Mouse (Mus musculus) embryonic stem cell, embryonic (primary cell): ENCODE results near the gene Arhgap24.
"Not testable (repeated sequence)": the region's sequence is repeated elsewhere in the genome, so short reads cannot be mapped to it uniquely, and the experiment has no call there.

Experiments
- CTCF ChIA-PET, 4 experiments: fragments of 300-600 bp in 2 of 4; fragments of 350-600 bp in 2 of 4; sonication (Branson Sonifier 250); formaldehyde crosslinking; loops; one replicate each; lab custom pipeline; 2022; ENCODE audit warnings: inconsistent platforms in 2 of 4; lab: Charles Lee
- POLR2A ChIA-PET, 4 experiments: fragments of 300-600 bp in 2 of 4; fragments of 350-600 bp in 2 of 4; sonication (Branson Sonifier 250); formaldehyde crosslinking; loops; one replicate each; lab custom pipeline; 2022; ENCODE audit warnings: antibody characterized with exemption in 4 of 4, inconsistent platforms in 1 of 4; lab: Charles Lee

Arhgap24 gene

DNA sequence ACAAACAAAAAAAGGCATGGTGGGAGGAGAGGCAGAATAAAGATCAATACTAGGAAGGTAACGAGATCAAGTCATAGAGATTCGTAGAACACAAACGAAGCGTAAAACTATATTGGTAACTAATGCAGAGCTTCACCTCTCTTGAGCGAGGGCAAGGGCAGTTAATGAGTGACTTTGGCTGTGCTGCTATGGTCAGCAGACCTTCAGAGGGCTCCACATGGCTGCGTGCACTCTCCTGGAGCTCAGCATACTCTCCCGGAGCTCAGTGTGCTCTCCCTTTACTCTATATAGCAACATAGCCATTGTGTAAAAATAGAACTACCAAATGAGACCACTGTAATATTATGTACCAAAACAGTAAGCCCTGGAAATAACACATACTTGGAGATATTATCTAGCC is 336.4 kb downstream of the Arhgap24 start:
- CTCF ChIA-PET, result interaction anchor here in 1 of 4 experiments (0.6 kb wide), 1 partner anchor 1233 kb away, joined by 3 read pairs; no protein-coding TSS in a partner anchor
- POLR2A ChIA-PET, result no interaction called here

DNA sequence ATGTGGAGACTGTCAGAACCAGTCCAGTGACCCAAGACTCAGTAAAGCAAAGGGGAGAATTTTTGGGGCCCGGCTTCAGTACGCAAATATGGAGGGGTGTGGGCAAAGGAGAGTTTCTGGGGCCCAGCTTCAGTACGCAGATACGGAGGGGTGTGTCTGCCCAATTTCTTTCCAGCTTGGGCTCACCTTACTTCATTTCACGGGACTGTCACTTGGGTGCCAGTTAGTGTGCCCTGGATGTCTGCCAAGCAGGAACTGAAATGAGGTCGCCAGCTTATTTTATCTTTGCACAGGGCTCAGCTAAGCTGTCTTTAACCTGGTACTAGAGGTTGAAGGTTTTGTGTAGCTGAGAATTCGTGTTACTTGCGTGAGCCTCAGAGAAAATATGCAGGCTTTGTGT is 344.3 kb downstream of the Arhgap24 start:
- POLR2A ChIA-PET, result no interaction called here

GRCm38 (mm10) chr5:102839071-102839470 is 357.9 kb downstream of the Arhgap24 start:
- POLR2A ChIA-PET, result no interaction called here

More for the DNA sequence above, 344.3 kb downstream of the Arhgap24 start:
- CTCF ChIA-PET, result interaction anchor here in 1 of 4 experiments (0.8 kb wide), 1 partner anchor 49 kb away, joined by 3 read pairs; no protein-coding TSS in a partner anchor

DNA sequence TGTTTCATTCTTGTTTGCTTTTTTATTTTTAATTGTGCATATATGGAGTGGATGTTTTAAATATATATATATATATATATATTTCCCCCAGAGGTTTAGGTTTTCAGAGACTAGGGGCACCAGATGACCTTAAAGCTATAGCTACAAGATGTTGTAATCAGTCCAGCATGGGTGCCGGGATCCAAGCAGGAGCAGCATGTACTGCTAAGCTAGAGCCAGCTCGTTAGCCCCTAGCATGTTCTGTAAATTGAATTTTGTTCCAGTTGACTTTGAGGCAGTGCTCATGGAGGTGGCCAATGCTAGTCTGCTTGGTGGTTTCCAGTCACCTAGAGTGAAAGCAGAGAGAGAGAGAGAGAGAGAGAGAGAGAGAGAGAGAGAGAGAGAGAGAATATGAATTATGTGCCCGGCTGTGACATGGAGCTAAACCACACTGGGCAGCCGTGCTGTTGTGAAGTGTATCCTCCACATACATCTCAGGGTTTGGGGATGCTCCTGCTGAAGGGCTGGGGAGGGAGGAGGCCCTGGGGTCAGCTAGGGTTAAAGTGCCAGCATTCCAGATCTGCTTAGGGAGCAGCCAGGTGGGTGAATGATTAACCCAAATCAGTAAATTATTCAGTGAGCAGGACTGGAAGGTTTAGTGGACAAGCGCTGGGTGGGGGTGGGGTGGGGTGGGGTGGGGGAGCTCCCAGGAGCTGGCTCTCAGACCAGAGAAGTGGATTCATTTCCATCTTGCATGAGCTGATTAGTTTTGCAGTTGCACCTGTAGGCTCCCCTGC is 362.9 kb downstream of the Arhgap24 start:
- CTCF ChIA-PET, result no interaction called here
- POLR2A ChIA-PET, result interaction anchor here in 1 of 4 experiments (0.6 to 1.4 kb wide), 3 partner anchors 10 to 152 kb away, joined by 3 to 4 read pairs (median 3); no protein-coding TSS in a partner anchor

More at GRCm38 (mm10) chr5:102839071-102839470, 357.9 kb downstream of the Arhgap24 start:
- CTCF ChIA-PET, result no interaction called here

DNA sequence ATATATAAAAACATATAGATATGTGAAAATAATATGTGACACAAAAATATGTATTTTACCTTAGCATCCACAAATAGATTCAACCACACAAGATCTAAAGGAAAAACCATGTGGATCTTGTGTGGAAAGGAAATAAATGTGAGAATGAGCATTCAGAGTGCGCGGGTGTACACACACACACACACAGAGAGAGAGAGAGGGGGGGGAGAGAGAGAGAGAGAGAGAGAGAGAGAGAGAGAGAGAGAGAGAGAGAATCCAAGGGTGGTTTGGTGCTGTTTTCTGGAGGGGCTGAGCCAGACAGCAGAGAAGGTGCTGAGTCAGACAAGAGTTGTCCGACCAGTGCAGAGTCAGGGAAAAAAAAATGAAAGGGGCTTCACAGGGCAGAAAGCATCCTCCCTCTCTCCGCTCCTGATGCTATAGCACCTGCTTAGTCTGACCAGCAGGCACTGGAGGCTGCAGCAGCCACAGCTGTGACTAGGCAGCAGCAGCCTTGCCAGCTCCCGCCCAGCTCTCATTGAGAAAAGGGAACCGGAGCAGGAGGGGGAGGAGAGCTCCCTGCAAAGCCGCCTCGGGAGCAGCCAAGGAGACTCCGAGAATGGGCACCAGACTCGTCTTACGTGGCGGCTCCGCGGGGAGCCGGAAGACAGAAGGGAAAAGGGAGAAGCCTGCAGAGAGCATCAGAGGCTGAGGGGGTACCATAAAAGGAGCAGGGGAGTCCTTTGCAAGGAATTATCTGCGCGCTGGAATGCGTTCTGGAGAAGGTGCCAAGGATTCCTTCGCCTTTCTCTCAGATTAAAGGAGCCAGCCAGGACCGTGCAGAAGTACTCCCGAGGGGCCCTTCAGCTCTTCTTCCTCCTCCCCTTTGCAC is 363.8 kb downstream of the Arhgap24 start:
- CTCF ChIA-PET, result interaction anchor here in 1 of 4 experiments (0.8 kb wide), 1 partner anchor 29 kb away, joined by 4 read pairs; no protein-coding TSS in a partner anchor
- POLR2A ChIA-PET, result interaction anchor here in 1 of 4 experiments (0.6 to 1.4 kb wide), 2 partner anchors 9 to 72 kb away, joined by 3 to 4 read pairs; no protein-coding TSS in a partner anchor

- CTCF ChIA-PET, result no interaction called here
These were observed 364.6 kb downstream of the Arhgap24 start for GRCm38 (mm10) chr5:102845800-102846199.

DNA sequence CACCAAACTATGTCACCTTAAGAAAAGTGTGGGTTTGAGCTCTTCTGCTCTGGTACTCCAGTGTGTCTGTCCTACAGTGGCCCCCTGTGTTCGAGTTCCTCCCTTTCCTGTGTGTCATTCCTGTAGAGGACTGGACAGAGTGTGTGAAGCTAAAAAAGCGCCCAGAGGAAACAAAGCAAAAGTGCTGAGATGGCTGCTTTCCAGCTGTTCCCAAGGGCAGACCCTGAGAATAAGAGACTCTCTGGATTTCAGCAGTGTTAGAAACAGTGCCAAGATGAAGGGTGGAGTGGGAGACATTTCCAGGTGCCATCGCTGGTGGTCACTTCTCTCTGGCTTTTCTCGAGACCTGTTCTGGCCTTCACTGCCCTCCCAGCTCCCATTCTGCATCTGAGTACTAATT is 366.7 kb downstream of the Arhgap24 start:
- ChIA-PET POLR2A (no interaction called here), CTCF (interaction anchor here in 1 of 4 experiments (0.5 to 0.6 kb wide), 2 partner anchors 15 to 41 kb away, joined by 3 to 7 read pairs; no protein-coding TSS in a partner anchor)

More at GRCm38 (mm10) chr5:102845800-102846199, 364.6 kb downstream of the Arhgap24 start:
- POLR2A ChIA-PET, result no interaction called here

GRCm38 (mm10) chr5:102851761-102852160 is 370.6 kb downstream of the Arhgap24 start:
- ChIA-PET POLR2A (no interaction called here), CTCF (no interaction called here)

- POLR2A ChIA-PET, result interaction anchor here in 1 of 4 experiments (1.0 kb wide), 1 partner anchor 9 kb away, joined by 4 read pairs; no protein-coding TSS in a partner anchor
- CTCF ChIA-PET, result interaction anchor here in 1 of 4 experiments (0.7 kb wide), 1 partner anchor 15 kb away, joined by 3 read pairs; no protein-coding TSS in a partner anchor
These were observed 372.6 kb downstream of the Arhgap24 start for GRCm38 (mm10) chr5:102853750-102854149.

- POLR2A ChIA-PET, result no interaction called here
These were observed 374.6 kb downstream of the Arhgap24 start for GRCm38 (mm10) chr5:102855805-102856204.

DNA sequence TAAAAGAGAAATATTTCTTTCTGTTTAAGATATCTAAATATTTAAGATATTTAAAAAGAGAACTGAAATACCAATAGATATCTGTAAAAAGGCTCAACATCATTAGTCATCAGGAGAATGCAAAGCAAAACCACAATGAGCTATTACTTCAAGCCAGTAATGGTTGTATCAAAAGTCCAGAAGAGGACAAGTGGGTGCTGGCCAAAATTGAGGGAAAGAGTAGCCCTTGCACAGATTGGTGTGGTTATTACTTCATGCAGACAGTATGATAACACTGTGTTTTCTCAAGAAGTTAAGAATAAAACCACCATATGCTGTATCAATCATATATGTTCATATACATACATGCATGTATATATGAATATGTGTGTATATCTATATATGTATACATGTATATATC is 376.9 kb downstream of the Arhgap24 start:
- ChIA-PET CTCF (no interaction called here), POLR2A (no interaction called here)

More at GRCm38 (mm10) chr5:102855805-102856204, 374.6 kb downstream of the Arhgap24 start:
- CTCF ChIA-PET, result no interaction called here

DNA sequence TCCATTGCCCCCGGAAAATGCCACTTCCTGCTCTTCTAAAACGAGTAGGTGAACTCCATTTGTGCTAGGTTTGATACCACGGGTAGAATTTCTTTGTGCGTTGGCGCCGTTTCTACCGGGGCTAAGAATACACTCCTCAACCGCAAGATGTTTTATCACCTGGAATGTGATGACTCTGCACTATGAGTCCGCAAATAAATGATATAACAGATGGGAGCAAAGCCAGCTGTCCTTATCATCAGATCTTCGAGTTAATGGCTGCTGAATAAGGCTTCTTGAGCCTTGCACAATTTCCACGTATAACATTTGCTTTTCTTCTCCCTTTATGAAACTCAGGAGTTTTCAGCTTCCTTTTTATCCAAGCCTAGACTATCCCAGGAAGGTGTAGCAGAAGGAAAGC is 378.6 kb downstream of the Arhgap24 start:
- CTCF ChIA-PET, result no interaction called here
- POLR2A ChIA-PET, result no interaction called here

GRCm38 (mm10) chr5:102868196-102868595 is 387.0 kb downstream of the Arhgap24 start:
- ChIA-PET CTCF (interaction anchor here in 1 of 4 experiments (0.6 kb wide), 1 partner anchor 160 kb away, joined by 3 read pairs; no protein-coding TSS in a partner anchor), POLR2A (no interaction called here)

GRCm38 (mm10) chr5:102872996-102873395 is 391.8 kb downstream of the Arhgap24 start:
- POLR2A ChIA-PET, result not testable (repeated sequence)

DNA sequence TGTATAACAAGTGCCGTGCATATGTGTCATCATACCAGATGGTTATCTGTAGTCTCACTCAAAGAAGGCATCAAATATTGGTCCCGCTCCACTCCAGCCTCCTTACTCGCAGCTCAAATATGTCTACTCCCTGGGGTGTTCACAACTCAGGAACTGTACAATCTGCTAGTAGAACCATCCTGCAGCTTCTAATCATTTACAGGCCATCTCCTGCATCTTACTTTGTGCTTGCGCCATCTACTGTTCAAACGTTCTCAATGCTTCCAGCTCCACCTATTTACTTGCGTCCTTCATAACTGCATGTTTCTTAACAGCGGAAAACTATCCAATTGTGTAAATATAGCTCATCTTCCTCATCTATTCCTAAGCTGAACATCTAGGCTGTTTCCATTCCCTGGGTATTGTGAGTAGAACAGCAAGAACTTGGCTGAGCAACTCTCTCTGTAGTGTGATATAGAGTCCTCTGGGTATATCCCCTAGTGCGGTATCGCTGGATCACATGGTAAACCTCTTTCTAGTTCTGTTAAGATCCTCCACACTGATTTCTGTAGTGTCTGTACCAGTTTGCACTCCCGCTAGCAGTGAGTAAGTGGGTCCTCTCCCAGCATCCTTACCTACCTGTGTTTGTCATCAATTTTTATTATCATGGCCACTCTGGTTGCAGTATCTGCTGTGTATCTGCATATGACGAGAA is 393.6 kb downstream of the Arhgap24 start:
- ChIA-PET POLR2A (interaction anchor here in 1 of 4 experiments (0.6 kb wide), 1 partner anchor 892 kb away, joined by 5 read pairs; no protein-coding TSS in a partner anchor), CTCF (interaction anchor here (0.6 to 1.5 kb wide), 21 partner anchors 9 to 801 kb away, joined by 3 to 11 read pairs (median 3); no protein-coding TSS in a partner anchor)

More at GRCm38 (mm10) chr5:102872996-102873395, 391.8 kb downstream of the Arhgap24 start:
- CTCF ChIA-PET, result interaction anchor here in 1 of 4 experiments (0.7 kb wide), 1 partner anchor 1028 kb away, joined by 4 read pairs; no protein-coding TSS in a partner anchor

DNA sequence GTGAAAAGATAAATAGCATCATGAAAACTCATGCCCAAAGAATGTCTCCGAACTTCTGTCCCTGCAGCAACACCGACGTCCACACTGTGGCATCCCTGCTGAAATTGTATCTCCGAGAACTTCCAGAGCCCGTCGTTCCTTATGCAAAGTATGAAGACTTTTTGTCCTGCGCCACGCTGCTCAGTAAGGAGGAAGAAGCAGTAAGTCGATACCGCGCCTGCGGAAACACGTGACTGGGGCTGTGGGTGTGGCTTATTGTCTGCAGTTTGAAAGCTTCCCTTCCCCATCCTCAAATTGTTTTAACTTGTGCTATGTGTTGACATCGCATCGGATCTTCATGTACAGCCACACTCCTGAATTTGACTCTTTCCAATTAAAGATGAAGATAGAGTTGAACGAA is 394.4 kb downstream of the Arhgap24 start:
- ChIA-PET CTCF (interaction anchor here in 1 of 4 experiments (1.5 kb wide), 1 partner anchor 172 kb away, joined by 11 read pairs; no protein-coding TSS in a partner anchor), POLR2A (no interaction called here)

GRCm38 (mm10) chr5:102888482-102889162 is 407.4 kb downstream of the Arhgap24 start:
- CTCF ChIA-PET, result interaction anchor here in 3 of 4 experiments (0.7 to 1.5 kb wide), 3 partner anchors 14 to 40 kb away, joined by 3 read pairs; no protein-coding TSS in a partner anchor
- POLR2A ChIA-PET, result no interaction called here
